Mouse (Mus musculus): ENCODE data around the gene A130010J15Rik. TPM values are rescaled to one million over a fixed set of nuclear protein-coding genes. Genes with fewer than 3 reads are reported as not detected.

Gene A130010J15Rik
- polyA plus RNA-seq, 1 experiment from 2014 or later = 11.9 TPM

- H3K4me3 ChIP-seq (ENCODE audit: low read depth, low read length) = no peak overlapping the region
- ATAC-seq (replicated peaks; ENCODE audit: insufficient number of reproducible peaks, low FRiP score, low TSS enrichment) = no peak
- H3K9ac ChIP-seq (ENCODE audit: low read depth, low read length) = no peak overlapping the region
- peak overlapping the region; percentile 66 for H3K4me2 ChIP-seq
- H3K9me3 ChIP-seq (replicated peaks; ENCODE audit: control insufficient read depth, low read length) = no peaks in the 10 kb centered on the region
- peaks cover 4% of the 10 kb centered on the region; the same call in 1 of the 2 replicates for H3K4me1 ChIP-seq (ENCODE audit: control insufficient read depth, insufficient read depth, low read length)
- H3K27me3 ChIP-seq (ENCODE audit: control insufficient read depth, insufficient read depth, low read length) = no peaks in the 10 kb centered on the region
- 80% methylated on average over 8 of the region's 8 CpGs for WGBS (ENCODE audit: insufficient replicate concordance)
- peaks cover 4% of the 10 kb centered on the region; the same call in 1 of the 2 replicates for H3K36me3 ChIP-seq (ENCODE audit: control insufficient read depth, insufficient read depth, low read length)
- H3K27ac ChIP-seq (ENCODE audit: low read depth, low read length) = no peak overlapping the region
These were observed 37.0 kb upstream of the A130010J15Rik start for GRCm38 (mm10) chr1:193130839-193131238.

- Histone ChIP-seq H3K27ac (ENCODE audit: low read depth, low read length) (no peak overlapping the region), H3K9me3 (replicated peaks; ENCODE audit: control insufficient read depth, low read length) (no peaks in the 10 kb centered on the region), H3K4me3 (ENCODE audit: low read depth, low read length) (no peak overlapping the region), H3K36me3 (ENCODE audit: control insufficient read depth, insufficient read depth, low read length) (peaks cover 4% of the 10 kb centered on the region; the same call in 1 of the 2 replicates), H3K4me1 (ENCODE audit: control insufficient read depth, insufficient read depth, low read length) (peaks cover 4% of the 10 kb centered on the region; the same call in 1 of the 2 replicates), H3K4me2 (no peak overlapping the region), H3K27me3 (ENCODE audit: control insufficient read depth, insufficient read depth, low read length) (no peaks in the 10 kb centered on the region), H3K9ac (ENCODE audit: low read depth, low read length) (no peak overlapping the region)
- 78% methylated on average over 6 of the region's 6 CpGs for WGBS (ENCODE audit: insufficient replicate concordance)
- no peak for ATAC-seq (replicated peaks; ENCODE audit: insufficient number of reproducible peaks, low FRiP score, low TSS enrichment)
These were observed 36.4 kb upstream of the A130010J15Rik start for GRCm38 (mm10) chr1:193131311-193131948.

- Histone ChIP-seq H3K27ac (ENCODE audit: low read depth, low read length) (no peak overlapping the region), H3K4me2 (no peak overlapping the region), H3K36me3 (ENCODE audit: control insufficient read depth, insufficient read depth, low read length) (peaks cover 4% of the 10 kb centered on the region; the same call in 1 of the 2 replicates), H3K27me3 (ENCODE audit: control insufficient read depth, insufficient read depth, low read length) (no peaks in the 10 kb centered on the region), H3K9me3 (replicated peaks; ENCODE audit: control insufficient read depth, low read length) (no peaks in the 10 kb centered on the region), H3K9ac (ENCODE audit: low read depth, low read length) (no peak overlapping the region), H3K4me3 (ENCODE audit: low read depth, low read length) (no peak overlapping the region), H3K4me1 (ENCODE audit: control insufficient read depth, insufficient read depth, low read length) (peaks cover 4% of the 10 kb centered on the region; the same call in 1 of the 2 replicates)
- no peak for ATAC-seq (replicated peaks; ENCODE audit: insufficient number of reproducible peaks, low FRiP score, low TSS enrichment)
These were observed 35.5 kb upstream of the A130010J15Rik start for GRCm38 (mm10) chr1:193132385-193132784.

GRCm38 (mm10) chr1:193133726-193134125 lies 34.1 kb upstream of the A130010J15Rik start:
- Histone ChIP-seq H3K4me3 (ENCODE audit: low read depth, low read length) (no peak overlapping the region), H3K4me2 (no peak overlapping the region), H3K36me3 (ENCODE audit: control insufficient read depth, insufficient read depth, low read length) (no peaks in the 10 kb centered on the region), H3K9me3 (replicated peaks; ENCODE audit: control insufficient read depth, low read length) (no peaks in the 10 kb centered on the region), H3K9ac (ENCODE audit: low read depth, low read length) (no peak overlapping the region), H3K27me3 (ENCODE audit: control insufficient read depth, insufficient read depth, low read length) (no peaks in the 10 kb centered on the region), H3K27ac (ENCODE audit: low read depth, low read length) (no peak overlapping the region), H3K4me1 (ENCODE audit: control insufficient read depth, insufficient read depth, low read length) (peaks cover 4% of the 10 kb centered on the region; the same call in 1 of the 2 replicates)
- no peak for ATAC-seq (replicated peaks; ENCODE audit: insufficient number of reproducible peaks, low FRiP score, low TSS enrichment)
- 78% methylated on average over 1 of the region's 1 CpGs for WGBS (ENCODE audit: insufficient replicate concordance)

- no peak overlapping the region for H3K4me2 ChIP-seq
- H3K4me1 ChIP-seq (ENCODE audit: control insufficient read depth, insufficient read depth, low read length) = no peaks in the 10 kb centered on the region
- no peak overlapping the region for H3K9ac ChIP-seq (ENCODE audit: low read depth, low read length)
- peak overlapping the region; percentile 29; the same call in 1 of the 2 replicates for H3K27ac ChIP-seq (ENCODE audit: low read depth, low read length)
- H3K36me3 ChIP-seq (ENCODE audit: control insufficient read depth, insufficient read depth, low read length) = no peaks in the 10 kb centered on the region
- no peaks in the 10 kb centered on the region for H3K9me3 ChIP-seq (replicated peaks; ENCODE audit: control insufficient read depth, low read length)
- H3K27me3 ChIP-seq (ENCODE audit: control insufficient read depth, insufficient read depth, low read length) = no peaks in the 10 kb centered on the region
- H3K4me3 ChIP-seq (ENCODE audit: low read depth, low read length) = no peak overlapping the region
- WGBS (ENCODE audit: insufficient replicate concordance) = 42% methylated on average over 7 of the region's 7 CpGs
- ATAC-seq (replicated peaks; ENCODE audit: insufficient number of reproducible peaks, low FRiP score, low TSS enrichment) = no peak
These were observed 29.8 kb upstream of the A130010J15Rik start for GRCm38 (mm10) chr1:193138087-193138486.

GRCm38 (mm10) chr1:193138669-193139068 lies 29.2 kb upstream of the A130010J15Rik start:
- Histone ChIP-seq H3K4me3 (ENCODE audit: low read depth, low read length) (no peak overlapping the region), H3K27ac (ENCODE audit: low read depth, low read length) (no peak overlapping the region), H3K4me2 (no peak overlapping the region), H3K9ac (ENCODE audit: low read depth, low read length) (no peak overlapping the region), H3K9me3 (replicated peaks; ENCODE audit: control insufficient read depth, low read length) (no peaks in the 10 kb centered on the region), H3K27me3 (ENCODE audit: control insufficient read depth, insufficient read depth, low read length) (no peaks in the 10 kb centered on the region), H3K4me1 (ENCODE audit: control insufficient read depth, insufficient read depth, low read length) (no peaks in the 10 kb centered on the region), H3K36me3 (ENCODE audit: control insufficient read depth, insufficient read depth, low read length) (no peaks in the 10 kb centered on the region)
- 55% methylated on average over 3 of the region's 3 CpGs for WGBS (ENCODE audit: insufficient replicate concordance)
- no peak for ATAC-seq (replicated peaks; ENCODE audit: insufficient number of reproducible peaks, low FRiP score, low TSS enrichment)

GRCm38 (mm10) chr1:193141118-193141517 lies 26.7 kb upstream of the A130010J15Rik start:
- Histone ChIP-seq H3K4me2 (no peak overlapping the region), H3K4me3 (ENCODE audit: low read depth, low read length) (no peak overlapping the region), H3K9ac (ENCODE audit: low read depth, low read length) (no peak overlapping the region), H3K9me3 (replicated peaks; ENCODE audit: control insufficient read depth, low read length) (no peaks in the 10 kb centered on the region), H3K27ac (ENCODE audit: low read depth, low read length) (no peak overlapping the region; the same call in 1 of the 2 replicates), H3K4me1 (ENCODE audit: control insufficient read depth, insufficient read depth, low read length) (no peaks in the 10 kb centered on the region), H3K27me3 (ENCODE audit: control insufficient read depth, insufficient read depth, low read length) (no peaks in the 10 kb centered on the region), H3K36me3 (ENCODE audit: control insufficient read depth, insufficient read depth, low read length) (no peaks in the 10 kb centered on the region)
- no peak for ATAC-seq (replicated peaks; ENCODE audit: insufficient number of reproducible peaks, low FRiP score, low TSS enrichment)
- WGBS (ENCODE audit: insufficient replicate concordance) = 66% methylated on average over 7 of the region's 7 CpGs

GRCm38 (mm10) chr1:193142517-193143062 lies 25.3 kb upstream of the A130010J15Rik start:
- H3K4me2 ChIP-seq = no peak overlapping the region
- WGBS (ENCODE audit: insufficient replicate concordance) = 75% methylated on average over 8 of the region's 8 CpGs
- H3K27me3 ChIP-seq (ENCODE audit: control insufficient read depth, insufficient read depth, low read length) = no peaks in the 10 kb centered on the region
- H3K4me3 ChIP-seq (ENCODE audit: low read depth, low read length) = no peak overlapping the region
- H3K9ac ChIP-seq (ENCODE audit: low read depth, low read length) = no peak overlapping the region
- no peak overlapping the region for H3K27ac ChIP-seq (ENCODE audit: low read depth, low read length)
- no peaks in the 10 kb centered on the region for H3K9me3 ChIP-seq (replicated peaks; ENCODE audit: control insufficient read depth, low read length)
- ATAC-seq (replicated peaks; ENCODE audit: insufficient number of reproducible peaks, low FRiP score, low TSS enrichment) = no peak
- H3K36me3 ChIP-seq (ENCODE audit: control insufficient read depth, insufficient read depth, low read length) = no peaks in the 10 kb centered on the region
- H3K4me1 ChIP-seq (ENCODE audit: control insufficient read depth, insufficient read depth, low read length) = no peaks in the 10 kb centered on the region

GRCm38 (mm10) chr1:193144516-193144915 lies 23.3 kb upstream of the A130010J15Rik start:
- Histone ChIP-seq H3K27me3 (ENCODE audit: control insufficient read depth, insufficient read depth, low read length) (no peaks in the 10 kb centered on the region; the same call in 1 of the 2 replicates), H3K9me3 (replicated peaks; ENCODE audit: control insufficient read depth, low read length) (no peaks in the 10 kb centered on the region), H3K4me1 (ENCODE audit: control insufficient read depth, insufficient read depth, low read length) (no peaks in the 10 kb centered on the region), H3K36me3 (ENCODE audit: control insufficient read depth, insufficient read depth, low read length) (no peaks in the 10 kb centered on the region), H3K4me2 (no peak overlapping the region), H3K27ac (ENCODE audit: low read depth, low read length) (no peak overlapping the region), H3K9ac (ENCODE audit: low read depth, low read length) (no peak overlapping the region), H3K4me3 (ENCODE audit: low read depth, low read length) (no peak overlapping the region)
- ATAC-seq (replicated peaks; ENCODE audit: insufficient number of reproducible peaks, low FRiP score, low TSS enrichment) = no peak
- 74% methylated on average over 6 of the region's 6 CpGs for WGBS (ENCODE audit: insufficient replicate concordance)
